Mouse (Mus musculus) myocyte (in vitro differentiated cells): ENCODE results near the gene Cpsf2.

Experiments
- CEBPB ChIP-seq: IDR thresholded peaks from 2 replicates; pipeline ENCODE4 v1.6.1; 2011; ENCODE audit warnings: mild to moderate bottlenecking, moderate library complexity; ENCODE audit not compliant: poor library complexity, insufficient read depth, severe bottlenecking
- E2F4 ChIP-seq: IDR thresholded peaks from one replicate; pipeline ENCODE4 v1.6.1; 2011; ENCODE audit warnings: mild to moderate bottlenecking, control low read depth, moderate library complexity; ENCODE audit not compliant: insufficient read depth
- MAX ChIP-seq: IDR thresholded peaks from one replicate; pipeline ENCODE4 v1.6.1; 2011; ENCODE audit warnings: low read depth, mild to moderate bottlenecking, control low read depth
- MYOD1 ChIP-seq, 3 experiments: IDR thresholded peaks; one replicate each; pipeline ENCODE4 v1.6.1; 2011; ENCODE audit warnings: control low read depth in 2 of 3, low read depth in 2 of 3, mild to moderate bottlenecking in 2 of 3, moderate library complexity in 1 of 3; ENCODE audit not compliant: insufficient read length in 2 of 3, control insufficient read depth in 1 of 3
- MYOG ChIP-seq, 3 experiments: IDR thresholded peaks; one replicate each; pipeline ENCODE4 v1.6.1; 2011; ENCODE audit warnings: control low read depth in 2 of 3, low read depth in 2 of 3, mild to moderate bottlenecking in 2 of 3; ENCODE audit not compliant: insufficient read length in 2 of 3, control insufficient read depth in 1 of 3, insufficient read depth in 1 of 3
- POLR2A ChIP-seq: IDR thresholded peaks from one replicate; pipeline ENCODE4 v1.6.1; 2011; ENCODE audit warnings: low read depth, mild to moderate bottlenecking, control low read depth, moderate library complexity; ENCODE audit not compliant: insufficient read length
- POLR2AphosphoS2 ChIP-seq: IDR thresholded peaks from one replicate; pipeline ENCODE4 v1.6.1; 2011; ENCODE audit warnings: low read depth, control low read depth; ENCODE audit not compliant: insufficient read length
- SRF ChIP-seq: IDR thresholded peaks from one replicate; pipeline ENCODE4 v1.6.1; 2011; ENCODE audit warnings: low read depth; ENCODE audit not compliant: control insufficient read depth, insufficient read length
- TCF12 ChIP-seq: IDR thresholded peaks from one replicate; pipeline ENCODE4 v1.6.1; 2011; ENCODE audit warnings: mild to moderate bottlenecking, control low read depth; ENCODE audit not compliant: poor library complexity, insufficient read depth, severe bottlenecking
- TCF3 ChIP-seq: IDR thresholded peaks from one replicate; pipeline ENCODE4 v1.6.1; 2011; ENCODE audit warnings: low read depth, control low read depth; ENCODE audit not compliant: insufficient read length
- USF1 ChIP-seq: IDR thresholded peaks from one replicate; pipeline ENCODE4 v1.6.1; 2011; ENCODE audit warnings: low read depth, mild to moderate bottlenecking, control low read depth, moderate library complexity

DNA sequence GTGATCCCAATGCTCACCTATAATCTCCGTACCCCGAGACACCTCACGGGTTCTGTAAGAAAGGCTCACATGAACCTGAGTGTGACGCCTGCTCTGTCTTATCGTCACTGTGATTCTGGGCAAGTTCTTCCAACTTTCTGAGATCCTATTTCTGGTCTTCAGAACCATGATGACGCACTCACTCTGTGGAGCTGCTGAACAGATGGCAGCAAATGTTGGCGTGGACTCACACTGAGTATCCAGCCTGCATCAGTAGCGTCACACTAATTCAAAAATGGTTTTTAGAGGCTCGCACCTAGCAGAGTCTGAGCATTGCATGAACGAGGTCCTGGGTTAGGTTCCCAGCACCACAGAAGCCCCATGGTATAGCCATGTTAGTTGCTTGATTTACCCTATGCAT, 80.0 kb downstream of the Cpsf2 start:
- TF ChIP-seq POLR2A (no peak), USF1 (no peak), POLR2AphosphoS2 (no peak), MYOD1 (IDR thresholded peaks at IDR 0.05; ENCODE audit: control insufficient read depth in 1 of 3, insufficient read length in 2 of 3, low read depth in 2 of 3) (peak in 1 of 3 experiments; percentile 21), MAX (no peak), TCF3 (no peak), E2F4 (no peak), TCF12 (no peak), MYOG (IDR thresholded peaks at IDR 0.05; ENCODE audit: control insufficient read depth in 1 of 3, insufficient read depth in 1 of 3, insufficient read length in 2 of 3, low read depth in 2 of 3) (no peak), CEBPB (no peak), SRF (no peak)
